Mouse (Mus musculus): Measurements from ENCODE around the gene Epyc.
"Not testable (repeated sequence)": the region's sequence is repeated elsewhere in the genome, so short reads cannot be mapped to it uniquely, and the experiment has no call there.

GRCm38 (mm10) chr10:97726655-97727054 lies 82.8 kb downstream of the Epyc start, which contains the start of gene C030005K15Rik:
- TF ChIP-seq POLR2A (IDR thresholded peaks at IDR 0.05; ENCODE audit: low read depth, low read length); CTCF (IDR thresholded peaks at IDR 0.05; ENCODE audit: extremely low read depth, insufficient read length, insufficient replicate concordance, low read depth, low read length): not testable (repeated sequence)

Measured in small intestine, adult 2 months (tissue).